ENCODE assay signal across 8 mouse cellular contexts in genomic region chr11:101315082-101315650, GRCm38 (mm10). TPM values are rescaled to one million over a fixed set of nuclear protein-coding genes. Genes with fewer than 3 reads are reported as not detected.
DNase-seq lines count a peak whose midpoint lies in the region; ATAC-seq and TF ChIP-seq lines count a peak whose summit lies in the region.

No protein-coding gene starts in this region.

- H3K36me3 ChIP-seq in embryonic facial prominence, embryonic 10.5 days (replicated peaks): peaks cover 28% of the 10 kb centered on the region
- peaks cover 13% of the 10 kb centered on the region; the same call in 1 of the 2 replicates for H3K36me3 ChIP-seq in hindbrain, postnatal 0 days (ENCODE audit: insufficient read depth, low read length)
- H3K36me3 ChIP-seq in midbrain, postnatal 0 days (ENCODE audit: insufficient read depth, low read length): peaks cover 14% of the 10 kb centered on the region

- H3K4me1 ChIP-seq in embryonic facial prominence, embryonic 10.5 days: peaks cover 17% of the 10 kb centered on the region
- peaks cover 7% of the 10 kb centered on the region; the same call in 1 of the 2 replicates for H3K4me1 ChIP-seq in hindbrain, postnatal 0 days (ENCODE audit: insufficient read depth, low read length)
- H3K4me1 ChIP-seq in midbrain, postnatal 0 days (ENCODE audit: insufficient read depth, low read length): peaks cover 7% of the 10 kb centered on the region

- H3K4me2 ChIP-seq in hindbrain, postnatal 0 days (ENCODE audit: low read depth, low read length): peak overlapping the region; percentile 99
- peak overlapping the region; percentile 95 for H3K4me2 ChIP-seq in midbrain, postnatal 0 days (ENCODE audit: low read depth, low read length, poor library complexity, severe bottlenecking)

- WGBS in embryonic facial prominence, embryonic 10.5 days: 86% methylated on average over 8 of the region's 8 CpGs
- WGBS in hindbrain, postnatal 0 days: 87% methylated on average over 8 of the region's 8 CpGs
- WGBS in midbrain, postnatal 0 days: 80% methylated on average over 8 of the region's 8 CpGs

- TF ChIP-seq CTCF in layer of hippocampus, adult 2 months (conservative IDR thresholded peaks at IDR 0.05): no peak
- TF ChIP-seq CTCF in hindbrain, postnatal 0 days (IDR thresholded peaks at IDR 0.05; ENCODE audit: low read depth): no peak
- TF ChIP-seq CTCF in midbrain, postnatal 0 days (IDR thresholded peaks at IDR 0.05): no peak

- no peaks in the 10 kb centered on the region for H3K9me3 ChIP-seq in embryonic facial prominence, embryonic 10.5 days
- no peaks in the 10 kb centered on the region for H3K9me3 ChIP-seq in hindbrain, postnatal 0 days (ENCODE audit: low read length)
- H3K9me3 ChIP-seq in midbrain, postnatal 0 days (ENCODE audit: low read length): no peaks in the 10 kb centered on the region

- peak overlapping the region; percentile 89 for H3K9ac ChIP-seq in hindbrain, postnatal 0 days (replicated peaks; ENCODE audit: low read length)
- H3K9ac ChIP-seq in midbrain, postnatal 0 days (replicated peaks; ENCODE audit: low read length, poor library complexity, severe bottlenecking): 0 out of 2 replicates have a peak overlapping the region, but pooled peaks have one; percentile 91

- H3K4me3 ChIP-seq in layer of hippocampus, adult 2 months: peak overlapping the region; percentile 92
- peak overlapping the region; percentile 99 for H3K4me3 ChIP-seq in embryonic facial prominence, embryonic 10.5 days
- H3K4me3 ChIP-seq in hindbrain, postnatal 0 days (ENCODE audit: low read length): peak overlapping the region; percentile 98
- H3K4me3 ChIP-seq in midbrain, postnatal 0 days (ENCODE audit: low read depth, low read length): peak overlapping the region; percentile 98

- no peak for DNase-seq in layer of hippocampus, adult 2 months (ENCODE audit: low spot score in 2 of 2)
- no peak for DNase-seq in layer of hippocampus, postnatal 25 days (ENCODE audit: extremely low spot score in 1 of 2, low spot score in 1 of 2)
- no peak for DNase-seq in embryonic facial prominence, embryonic 10.5 days (ENCODE audit: low spot score)
- DNase-seq in hindbrain, postnatal 0 days (ENCODE audit: low spot score): no peak
- DNase-seq in midbrain, postnatal 0 days (ENCODE audit: low spot score): no peak
- no peak for DNase-seq in adrenal gland, postnatal 25 days
- DNase-seq in spleen, postnatal 36 days (ENCODE audit: low spot score in 2 of 2): no peak
- no peak for DNase-seq in adrenal gland, postnatal 14 days

- ATAC-seq in hindbrain, postnatal 0 days: no peak
- ATAC-seq in midbrain, postnatal 0 days (ENCODE audit: low FRiP score): no peak

- H3K27ac ChIP-seq in layer of hippocampus, adult 2 months: peak overlapping the region; percentile 92
- H3K27ac ChIP-seq in embryonic facial prominence, embryonic 10.5 days (replicated peaks): peak overlapping the region; percentile 92
- H3K27ac ChIP-seq in hindbrain, postnatal 0 days: peak overlapping the region; percentile 84
- H3K27ac ChIP-seq in midbrain, postnatal 0 days (ENCODE audit: low read depth, low read length): peak overlapping the region; percentile 78; the same call in 1 of the 2 replicates

- no peaks in the 10 kb centered on the region for H3K27me3 ChIP-seq in embryonic facial prominence, embryonic 10.5 days (replicated peaks; ENCODE audit: low read depth, poor library complexity, severe bottlenecking)
- no peaks in the 10 kb centered on the region for H3K27me3 ChIP-seq in hindbrain, postnatal 0 days (ENCODE audit: insufficient read depth, low read length)
- H3K27me3 ChIP-seq in midbrain, postnatal 0 days (ENCODE audit: insufficient read depth, low read length): no peaks in the 10 kb centered on the region

RNA-seq across cellular contexts. Expression of gene Psme3, which starts 0.8 kb away (rescaled TPM):
- total RNA-seq in layer of hippocampus, adult 2 months (2021): 100 to 1,000 TPM; 121 TPM
- total RNA-seq in layer of hippocampus, postnatal 25 days (2021): 100 to 1,000 TPM; 119 to 126 TPM
- 189 and 203 TPM in 2 replicates for polyA plus RNA-seq in embryonic facial prominence, embryonic 10.5 days (2016; fragmentation: Nextera tagmentation; extraction: Ambion mirVana)
- total RNA-seq in hindbrain, postnatal 0 days (2014; rRNA removed): 68.3 and 71.1 TPM in 2 replicates
- polyA plus RNA-seq in hindbrain, postnatal 0 days (2015; fragmentation: Nextera tagmentation; extraction: Ambion mirVana): 78.2 and 83.9 TPM in 2 replicates
- total RNA-seq in midbrain, postnatal 0 days (2014; rRNA removed): 69.1 and 74.0 TPM in 2 replicates
- 75.0 and 76.5 TPM in 2 replicates for polyA plus RNA-seq in midbrain, postnatal 0 days (2015; fragmentation: Nextera tagmentation; extraction: Ambion mirVana)
- total RNA-seq in adrenal gland, postnatal 25 days (2021): 126 and 131 TPM in 2 replicates
- total RNA-seq in adrenal gland, postnatal 14 days (2021): 148 and 152 TPM in 2 replicates

RNA-seq across cellular contexts. Expression of gene Aoc2, which starts 9.7 kb away (rescaled TPM):
- 1 to 10 TPM; 6.8 to 7.5 TPM for total RNA-seq in layer of hippocampus, adult 2 months (2021)
- 1 to 10 TPM; 5.8 to 8.0 TPM for total RNA-seq in layer of hippocampus, postnatal 25 days (2021)
- polyA plus RNA-seq in embryonic facial prominence, embryonic 10.5 days (2016; fragmentation: Nextera tagmentation; extraction: Ambion mirVana): 2.6 and 3.4 TPM in 2 replicates
- total RNA-seq in hindbrain, postnatal 0 days (2014; rRNA removed): 3.8 and 4.1 TPM in 2 replicates
- 0.59 and 0.63 TPM in 2 replicates for polyA plus RNA-seq in hindbrain, postnatal 0 days (2015; fragmentation: Nextera tagmentation; extraction: Ambion mirVana)
- 5.3 and 6.7 TPM in 2 replicates for total RNA-seq in midbrain, postnatal 0 days (2014; rRNA removed)
- 0.64 and 0.77 TPM in 2 replicates for polyA plus RNA-seq in midbrain, postnatal 0 days (2015; fragmentation: Nextera tagmentation; extraction: Ambion mirVana)
- 4.6 and 6.5 TPM in 2 replicates for total RNA-seq in adrenal gland, postnatal 25 days (2021)
- 7.3 and 10.2 TPM in 2 replicates for total RNA-seq in adrenal gland, postnatal 14 days (2021)

RNA-seq across cellular contexts. Expression of gene Becn1, which starts 13.1 kb away (rescaled TPM):
- 100 to 1,000 TPM; 219 to 223 TPM for total RNA-seq in layer of hippocampus, adult 2 months (2021)
- 100 to 1,000 TPM; 204 to 230 TPM for total RNA-seq in layer of hippocampus, postnatal 25 days (2021)
- polyA plus RNA-seq in embryonic facial prominence, embryonic 10.5 days (2016; fragmentation: Nextera tagmentation; extraction: Ambion mirVana): 141 and 154 TPM in 2 replicates
- total RNA-seq in hindbrain, postnatal 0 days (2014; rRNA removed): 71.1 and 95.3 TPM in 2 replicates
- polyA plus RNA-seq in hindbrain, postnatal 0 days (2015; fragmentation: Nextera tagmentation; extraction: Ambion mirVana): 140 and 145 TPM in 2 replicates
- 94.4 and 209 TPM in 2 replicates for total RNA-seq in midbrain, postnatal 0 days (2014; rRNA removed)
- 145 and 150 TPM in 2 replicates for polyA plus RNA-seq in midbrain, postnatal 0 days (2015; fragmentation: Nextera tagmentation; extraction: Ambion mirVana)
- total RNA-seq in adrenal gland, postnatal 25 days (2021): 117 and 159 TPM in 2 replicates
- total RNA-seq in adrenal gland, postnatal 14 days (2021): 135 and 147 TPM in 2 replicates

RNA-seq across cellular contexts. Expression of gene Aoc3, which starts 15.2 kb away (rescaled TPM):
- under 1 TPM; 0.64 to 0.74 TPM for total RNA-seq in layer of hippocampus, adult 2 months (2021)
- under 1 TPM; 0.86 to 0.99 TPM for total RNA-seq in layer of hippocampus, postnatal 25 days (2021)
- 0.04 TPM in 1 of 2 replicates, not detected in the other for polyA plus RNA-seq in embryonic facial prominence, embryonic 10.5 days (2016; fragmentation: Nextera tagmentation; extraction: Ambion mirVana)
- total RNA-seq in hindbrain, postnatal 0 days (2014; rRNA removed): 0.36 and 0.47 TPM in 2 replicates
- polyA plus RNA-seq in hindbrain, postnatal 0 days (2015; fragmentation: Nextera tagmentation; extraction: Ambion mirVana): 0.10 and 0.16 TPM in 2 replicates
- total RNA-seq in midbrain, postnatal 0 days (2014; rRNA removed): 0.66 and 1.2 TPM in 2 replicates
- 0.07 and 0.20 TPM in 2 replicates for polyA plus RNA-seq in midbrain, postnatal 0 days (2015; fragmentation: Nextera tagmentation; extraction: Ambion mirVana)
- total RNA-seq in adrenal gland, postnatal 25 days (2021): 30.8 and 35.7 TPM in 2 replicates
- total RNA-seq in adrenal gland, postnatal 14 days (2021): 125 and 168 TPM in 2 replicates

RNA-seq across cellular contexts. Expression of gene Coa3, which starts 36.3 kb away (rescaled TPM):
- total RNA-seq in layer of hippocampus, adult 2 months (2021): 100 to 1,000 TPM in 1 of 2 experiments, 10 to 100 TPM in 1; 95.5 to 108 TPM
- total RNA-seq in layer of hippocampus, postnatal 25 days (2021): 100 to 1,000 TPM in 1 of 2 experiments, 10 to 100 TPM in 1; 87.2 to 117 TPM
- 200 and 203 TPM in 2 replicates for polyA plus RNA-seq in embryonic facial prominence, embryonic 10.5 days (2016; fragmentation: Nextera tagmentation; extraction: Ambion mirVana)
- 146 and 154 TPM in 2 replicates for total RNA-seq in hindbrain, postnatal 0 days (2014; rRNA removed)
- polyA plus RNA-seq in hindbrain, postnatal 0 days (2015; fragmentation: Nextera tagmentation; extraction: Ambion mirVana): 214 and 225 TPM in 2 replicates
- 136 and 168 TPM in 2 replicates for total RNA-seq in midbrain, postnatal 0 days (2014; rRNA removed)
- polyA plus RNA-seq in midbrain, postnatal 0 days (2015; fragmentation: Nextera tagmentation; extraction: Ambion mirVana): 204 and 229 TPM in 2 replicates
- total RNA-seq in adrenal gland, postnatal 25 days (2021): 67.9 and 74.9 TPM in 2 replicates
- 79.4 and 80.1 TPM in 2 replicates for total RNA-seq in adrenal gland, postnatal 14 days (2021)
